Mouse (Mus musculus) bone marrow macrophage, adult 2 months (primary cell): Measurements from ENCODE around the gene Tmem163. TPM values are rescaled to one million over a fixed set of nuclear protein-coding genes. Genes with fewer than 3 reads are reported as not detected.

ENCODE experiments used
- H3K27ac ChIP-seq: 2 replicates; pipeline ENCODE4 v1.5.1; 2012; ENCODE audit warnings: low read depth, low read length; ENCODE audit not compliant: insufficient read depth
- H3K4me1 ChIP-seq: 2 replicates; pipeline ENCODE4 v1.6.1; 2012; ENCODE audit warnings: low read length; ENCODE audit not compliant: control insufficient read depth, insufficient read depth
- H3K4me3 ChIP-seq: 2 replicates; pipeline ENCODE4 v1.5.1; 2012; ENCODE audit warnings: mild to moderate bottlenecking, low read length, moderate library complexity; ENCODE audit not compliant: insufficient read depth
- CTCF ChIP-seq: IDR thresholded peaks from 2 replicates; pipeline ENCODE4 v1.5.1; 2012; ENCODE audit warnings: low read depth, mild to moderate bottlenecking, low read length, moderate library complexity
- POLR2A ChIP-seq: IDR thresholded peaks from 2 replicates; pipeline ENCODE4 v1.6.1; 2012; ENCODE audit warnings: mild to moderate bottlenecking, low read depth, low read length, borderline replicate concordance
- polyA plus RNA-seq: library from polyadenylated mRNA; stranded (reverse); fragments of >200 nt; gene quantifications from 2 replicates; pipeline ENCODE4 v1.2.4, GENCODE M21; 2012; ENCODE audit not compliant: missing spikeins, insufficient read depth, insufficient read length

Gene Tmem163
- polyA plus RNA-seq, 1 experiment, result not detected

DNA sequence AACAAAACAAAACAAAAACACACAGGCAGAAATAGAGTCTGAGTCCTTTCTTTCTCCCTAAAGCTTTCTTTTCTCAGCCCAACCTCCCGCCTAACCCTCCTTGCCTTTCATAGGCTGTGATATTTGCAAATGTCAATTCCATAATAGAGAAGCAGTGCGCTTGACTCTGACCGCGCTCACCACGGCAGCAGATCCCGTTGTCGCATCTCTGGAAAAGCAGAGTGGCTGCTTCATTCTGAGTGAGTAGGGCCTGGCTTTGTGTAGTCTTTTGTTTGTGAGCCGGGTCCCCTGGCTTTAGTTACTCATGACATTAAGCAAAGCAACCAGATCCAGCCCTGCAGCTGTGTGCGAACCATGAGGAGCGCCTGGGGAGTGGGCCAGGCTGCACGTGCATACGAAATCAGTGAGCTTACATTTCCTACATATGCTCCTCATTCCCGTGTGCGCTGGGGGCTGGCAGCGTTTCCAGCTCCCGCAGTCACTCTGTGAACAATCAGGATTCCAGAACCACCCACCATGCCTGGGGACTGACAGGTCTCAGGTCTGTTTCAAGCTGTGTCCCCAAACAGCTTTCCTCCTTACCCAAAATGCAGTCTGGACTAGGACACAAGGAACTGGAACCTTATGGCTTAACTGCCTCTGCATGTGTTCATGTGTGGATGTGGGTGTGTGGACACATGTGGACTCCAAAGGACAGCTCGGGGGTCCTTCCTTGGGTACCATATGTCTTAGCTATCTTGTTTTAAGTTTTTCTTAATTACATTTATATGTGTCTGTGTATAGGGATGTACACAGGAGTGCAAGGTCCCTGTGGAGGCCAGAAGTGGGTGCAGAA lies 141.9 kb downstream of the Tmem163 start:
- no peak for TF ChIP-seq CTCF
- no peak for TF ChIP-seq POLR2A
- H3K27ac ChIP-seq, result no peak overlapping the region
- no peaks in the 10 kb centered on the region for H3K4me1 ChIP-seq
- no peak overlapping the region for H3K4me3 ChIP-seq

DNA sequence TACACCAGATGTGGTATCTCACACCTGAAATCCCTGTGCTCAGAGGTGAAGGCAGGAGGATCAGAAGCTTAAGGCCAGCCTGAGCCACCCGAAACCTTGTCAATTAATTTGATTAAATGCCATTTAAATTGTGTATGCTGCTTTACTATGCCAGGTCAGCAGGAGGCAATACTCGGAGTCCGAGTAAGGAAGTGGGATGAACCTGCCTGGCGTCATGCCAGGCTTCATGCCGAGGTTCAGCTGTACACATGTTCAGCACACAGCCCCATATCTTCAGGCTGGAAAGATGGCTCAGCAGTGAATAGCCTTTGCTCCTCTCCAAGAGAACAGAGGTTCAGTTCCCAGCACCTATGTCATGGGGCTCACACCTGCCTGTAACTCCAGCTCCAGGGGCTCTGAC lies 142.9 kb downstream of the Tmem163 start:
- Histone ChIP-seq H3K27ac (no peak overlapping the region), H3K4me1 (no peaks in the 10 kb centered on the region), H3K4me3 (no peak overlapping the region)
- TF ChIP-seq CTCF, result no peak
- no peak for TF ChIP-seq POLR2A

DNA sequence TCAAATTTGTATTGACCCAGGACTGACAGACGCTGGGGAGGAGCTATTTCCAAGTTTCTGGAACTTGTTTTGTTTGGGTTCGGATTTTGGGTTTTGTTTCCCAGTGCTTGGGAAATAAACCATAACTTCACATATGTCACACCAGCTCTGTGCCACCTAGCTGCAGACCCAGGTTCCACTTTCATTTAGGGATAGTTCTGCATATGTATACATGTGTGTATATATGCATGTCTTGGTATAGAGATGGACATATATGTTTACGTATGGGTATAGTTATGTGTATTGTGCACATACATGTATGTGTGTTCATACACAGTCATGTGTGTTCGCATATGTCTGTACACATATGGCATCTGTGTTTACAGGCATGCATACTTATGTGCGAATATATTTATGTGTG lies 147.6 kb downstream of the Tmem163 start:
- TF ChIP-seq POLR2A (no peak), CTCF (no peak)
- H3K4me1 ChIP-seq, result no peaks in the 10 kb centered on the region
- no peak overlapping the region for H3K4me3 ChIP-seq
- H3K27ac ChIP-seq, result no peak overlapping the region

GRCm38 (mm10) chr1:127530849-127531580 lies 148.3 kb downstream of the Tmem163 start:
- no peak for TF ChIP-seq CTCF
- TF ChIP-seq POLR2A, result no peak
- H3K4me3 ChIP-seq, result no peak overlapping the region
- no peak overlapping the region for H3K27ac ChIP-seq
- no peaks in the 10 kb centered on the region for H3K4me1 ChIP-seq

GRCm38 (mm10) chr1:127523364-127523763 lies 156.0 kb downstream of the Tmem163 start:
- no peak overlapping the region for H3K27ac ChIP-seq

DNA sequence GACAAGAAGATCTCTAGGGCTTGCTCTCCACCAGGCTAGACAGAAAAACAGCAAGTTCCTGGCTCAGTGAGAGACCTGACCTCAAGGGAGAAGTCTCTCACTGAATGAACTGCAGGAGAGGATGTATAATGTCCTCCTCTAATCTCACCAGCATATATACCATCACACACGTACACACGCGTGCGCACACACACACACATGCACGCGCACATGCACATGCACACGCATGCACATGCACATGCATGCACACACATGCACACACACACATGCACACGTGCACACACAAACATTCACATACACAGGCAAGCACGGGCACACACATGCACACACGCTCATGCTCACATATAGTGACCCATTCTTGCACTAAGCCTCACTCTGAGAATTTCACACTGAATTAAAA lies 164.5 kb downstream of the Tmem163 start:
- TF ChIP-seq POLR2A (no peak), CTCF (no peak)
- no peak overlapping the region for H3K27ac ChIP-seq
- H3K4me3 ChIP-seq, result no peak overlapping the region

More at GRCm38 (mm10) chr1:127523364-127523763, 156.0 kb downstream of the Tmem163 start:
- no peak for TF ChIP-seq CTCF
- TF ChIP-seq POLR2A, result no peak
- H3K4me3 ChIP-seq, result no peak overlapping the region
- H3K4me1 ChIP-seq, result no peaks in the 10 kb centered on the region

GRCm38 (mm10) chr1:127514479-127514878 lies 164.9 kb downstream of the Tmem163 start:
- Histone ChIP-seq H3K27ac (no peak overlapping the region), H3K4me1 (no peaks in the 10 kb centered on the region; the same call in 1 of the 2 replicates)
- TF ChIP-seq POLR2A, result no peak
- TF ChIP-seq CTCF, result no peak

More for the DNA sequence above, 164.5 kb downstream of the Tmem163 start:
- H3K4me1 ChIP-seq, result no peaks in the 10 kb centered on the region; the same call in 1 of the 2 replicates

GRCm38 (mm10) chr1:127513664-127514063 lies 165.7 kb downstream of the Tmem163 start:
- Histone ChIP-seq H3K27ac (no peak overlapping the region), H3K4me3 (no peak overlapping the region), H3K4me1 (no peaks in the 10 kb centered on the region; the same call in 1 of the 2 replicates)
- TF ChIP-seq CTCF (no peak), POLR2A (no peak)

More at GRCm38 (mm10) chr1:127514479-127514878, 164.9 kb downstream of the Tmem163 start:
- no peak overlapping the region for H3K4me3 ChIP-seq

DNA sequence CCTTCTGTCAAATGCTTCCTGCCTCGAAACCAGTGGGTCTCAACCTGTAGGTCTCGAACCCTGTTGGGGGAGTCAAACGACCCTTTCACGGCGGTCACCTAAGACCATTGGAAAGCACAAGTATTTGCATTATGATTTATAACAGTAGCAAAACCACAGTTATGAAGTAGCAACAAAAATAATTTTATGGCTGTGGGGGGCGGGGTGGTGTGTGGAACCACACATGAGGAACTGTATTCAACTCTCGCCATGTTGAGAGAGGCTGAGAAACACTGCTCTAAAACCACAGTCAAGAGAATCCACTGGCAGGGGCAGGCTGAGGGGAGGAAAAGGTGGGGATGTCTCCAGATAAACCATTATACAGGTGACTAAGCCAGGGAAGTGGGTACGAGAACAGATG lies 166.2 kb downstream of the Tmem163 start:
- Histone ChIP-seq H3K4me1 (no peaks in the 10 kb centered on the region; the same call in 1 of the 2 replicates), H3K4me3 (no peak overlapping the region), H3K27ac (no peak overlapping the region)
- TF ChIP-seq POLR2A (no peak), CTCF (no peak)

- no peak overlapping the region for H3K27ac ChIP-seq
- H3K4me1 ChIP-seq, result no peaks in the 10 kb centered on the region; the same call in 1 of the 2 replicates
- no peak overlapping the region for H3K4me3 ChIP-seq
- no peak for TF ChIP-seq POLR2A
- no peak for TF ChIP-seq CTCF
Observed at GRCm38 (mm10) chr1:127512709-127513108, 166.6 kb downstream of the Tmem163 start.

- Histone ChIP-seq H3K4me3 (no peak overlapping the region), H3K27ac (no peak overlapping the region), H3K4me1 (no peaks in the 10 kb centered on the region; the same call in 1 of the 2 replicates)
- no peak for TF ChIP-seq CTCF
Observed at GRCm38 (mm10) chr1:127511362-127511761, 168.0 kb downstream of the Tmem163 start.
